Mouse (Mus musculus): ENCODE data around the gene Snn. TPM values are rescaled to one million over a fixed set of nuclear protein-coding genes. Genes with fewer than 3 reads are reported as not detected.

Gene Snn
- polyA plus RNA-seq, 1 experiment = 129 TPM

GRCm38 (mm10) chr16:11046437-11046836 is 14.3 kb upstream of the Snn start:
- H3K27me3 ChIP-seq (ENCODE audit: control insufficient read depth, insufficient read depth, low read length) = no peaks in the 10 kb centered on the region
- no peaks in the 10 kb centered on the region; the same call in 1 of the 2 replicates for H3K4me1 ChIP-seq (ENCODE audit: control insufficient read depth, insufficient read depth, insufficient read length)
- H3K27ac ChIP-seq (ENCODE audit: insufficient read depth, low read length) = no peak overlapping the region
- 92% methylated on average over 7 of the region's 7 CpGs for WGBS
- peaks cover 5% of the 10 kb centered on the region for H3K36me3 ChIP-seq (ENCODE audit: control insufficient read depth, insufficient read depth, low read length)
- H3K4me3 ChIP-seq (ENCODE audit: extremely low read depth, insufficient read depth, insufficient read length) = no peak overlapping the region
- DNase-seq (ENCODE audit: low read depth in 1 of 2, low spot score in 2 of 2) = no peak
- TF ChIP-seq CTCF (IDR thresholded peaks at IDR 0.05; ENCODE audit: extremely low read depth, insufficient read depth, insufficient read length, insufficient replicate concordance) = no peak
- TF ChIP-seq POLR2A (IDR thresholded peaks at IDR 0.05; ENCODE audit: low read depth, low read length) = no peak

GRCm38 (mm10) chr16:11047130-11047529 is 13.6 kb upstream of the Snn start:
- no peak for DNase-seq (ENCODE audit: low read depth in 1 of 2, low spot score in 2 of 2)

DNA sequence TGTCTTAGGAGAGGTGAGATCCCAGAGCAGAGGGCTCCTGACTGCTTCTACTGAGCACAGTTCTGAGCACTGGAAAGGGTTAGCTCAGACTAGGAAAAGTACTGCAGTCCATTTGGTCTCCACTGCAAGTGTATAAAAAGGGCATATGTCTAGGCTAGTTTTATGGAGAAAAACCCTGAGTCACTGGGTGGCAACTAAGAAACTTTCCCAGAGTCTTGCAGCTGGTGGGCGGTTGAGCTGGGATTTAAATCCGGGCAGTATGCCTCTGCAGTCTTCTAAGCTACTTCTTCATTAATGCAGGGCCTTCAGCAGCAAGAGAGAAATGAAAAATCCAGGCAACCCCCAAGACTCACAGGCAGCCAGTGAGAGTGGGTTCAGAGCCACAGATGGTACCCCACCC is 10.5 kb upstream of the Snn start:
- DNase-seq (ENCODE audit: low read depth in 1 of 2, low spot score in 2 of 2) = no peak
- Histone ChIP-seq H3K27ac (ENCODE audit: insufficient read depth, low read length) (no peak overlapping the region), H3K4me1 (ENCODE audit: control insufficient read depth, insufficient read depth, insufficient read length) (peaks cover 4% of the 10 kb centered on the region; the same call in 1 of the 2 replicates), H3K36me3 (ENCODE audit: control insufficient read depth, insufficient read depth, low read length) (peaks cover 5% of the 10 kb centered on the region), H3K27me3 (ENCODE audit: control insufficient read depth, insufficient read depth, low read length) (no peaks in the 10 kb centered on the region), H3K4me3 (ENCODE audit: extremely low read depth, insufficient read depth, insufficient read length) (no peak overlapping the region)
- TF ChIP-seq POLR2A (IDR thresholded peaks at IDR 0.05; ENCODE audit: low read depth, low read length) (no peak), CTCF (IDR thresholded peaks at IDR 0.05; ENCODE audit: extremely low read depth, insufficient read depth, insufficient read length, insufficient replicate concordance) (no peak)
- WGBS = 84% methylated on average over 2 of the region's 2 CpGs

More at GRCm38 (mm10) chr16:11047130-11047529, 13.6 kb upstream of the Snn start:
- 64% methylated on average over 7 of the region's 7 CpGs for WGBS
- H3K27me3 ChIP-seq (ENCODE audit: control insufficient read depth, insufficient read depth, low read length) = no peaks in the 10 kb centered on the region
- TF ChIP-seq POLR2A (IDR thresholded peaks at IDR 0.05; ENCODE audit: low read depth, low read length) = no peak
- no peak for TF ChIP-seq CTCF (IDR thresholded peaks at IDR 0.05; ENCODE audit: extremely low read depth, insufficient read depth, insufficient read length, insufficient replicate concordance)
- H3K4me1 ChIP-seq (ENCODE audit: control insufficient read depth, insufficient read depth, insufficient read length) = no peaks in the 10 kb centered on the region; the same call in 1 of the 2 replicates
- no peak overlapping the region for H3K4me3 ChIP-seq (ENCODE audit: extremely low read depth, insufficient read depth, insufficient read length)
- H3K36me3 ChIP-seq (ENCODE audit: control insufficient read depth, insufficient read depth, low read length) = peaks cover 5% of the 10 kb centered on the region
- H3K27ac ChIP-seq (ENCODE audit: insufficient read depth, low read length) = no peak overlapping the region

DNA sequence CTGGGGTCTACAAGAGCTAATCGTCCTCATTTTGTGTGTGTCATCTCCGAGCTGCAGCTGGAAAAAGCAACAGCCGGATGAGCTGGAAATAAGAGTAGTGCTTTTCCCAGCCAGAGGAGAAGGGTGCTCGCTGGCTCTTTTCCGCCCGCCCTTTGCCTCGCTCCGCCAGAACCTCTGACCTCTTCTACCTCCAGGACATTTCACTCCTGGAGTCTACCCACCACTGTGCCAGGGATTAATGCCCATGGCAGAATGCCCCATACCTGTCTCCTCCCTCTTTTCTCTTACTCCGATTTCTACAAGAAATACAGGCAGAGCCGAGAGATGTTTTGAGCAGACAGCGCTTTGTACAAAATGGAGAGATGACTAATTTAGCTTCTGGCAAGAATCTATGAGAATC is 9.6 kb upstream of the Snn start:
- no peak for DNase-seq (ENCODE audit: low read depth in 1 of 2, low spot score in 2 of 2)
- Histone ChIP-seq H3K4me3 (ENCODE audit: extremely low read depth, insufficient read depth, insufficient read length) (no peak overlapping the region), H3K4me1 (ENCODE audit: control insufficient read depth, insufficient read depth, insufficient read length) (peaks cover 5% of the 10 kb centered on the region; the same call in 1 of the 2 replicates), H3K36me3 (ENCODE audit: control insufficient read depth, insufficient read depth, low read length) (peaks cover 5% of the 10 kb centered on the region), H3K27me3 (ENCODE audit: control insufficient read depth, insufficient read depth, low read length) (no peaks in the 10 kb centered on the region), H3K27ac (ENCODE audit: insufficient read depth, low read length) (no peak overlapping the region)
- no peak for TF ChIP-seq POLR2A (IDR thresholded peaks at IDR 0.05; ENCODE audit: low read depth, low read length)
- TF ChIP-seq CTCF (IDR thresholded peaks at IDR 0.05; ENCODE audit: extremely low read depth, insufficient read depth, insufficient read length, insufficient replicate concordance) = no peak
- WGBS = 92% methylated on average over 11 of the region's 11 CpGs

- Histone ChIP-seq H3K4me3 (ENCODE audit: extremely low read depth, insufficient read depth, insufficient read length) (no peak overlapping the region), H3K27ac (ENCODE audit: insufficient read depth, low read length) (no peak overlapping the region), H3K27me3 (ENCODE audit: control insufficient read depth, insufficient read depth, low read length) (no peaks in the 10 kb centered on the region), H3K4me1 (ENCODE audit: control insufficient read depth, insufficient read depth, insufficient read length) (peaks cover 11% of the 10 kb centered on the region; the same call in 1 of the 2 replicates), H3K36me3 (ENCODE audit: control insufficient read depth, insufficient read depth, low read length) (0 out of 2 replicates have a peak, but pooled peaks cover 1% of the 10 kb centered on the region)
- TF ChIP-seq POLR2A (IDR thresholded peaks at IDR 0.05; ENCODE audit: low read depth, low read length) = no peak
- TF ChIP-seq CTCF (IDR thresholded peaks at IDR 0.05; ENCODE audit: extremely low read depth, insufficient read depth, insufficient read length, insufficient replicate concordance) = no peak
- DNase-seq (ENCODE audit: low read depth in 1 of 2, low spot score in 2 of 2) = no peak
- WGBS = 51% methylated on average over 6 of the region's 6 CpGs
These were observed 6.3 kb upstream of the Snn start for GRCm38 (mm10) chr16:11054409-11054808.

- H3K4me3 ChIP-seq (ENCODE audit: extremely low read depth, insufficient read depth, insufficient read length) = no peak overlapping the region
- 0 out of 2 replicates have a peak, but pooled peaks cover 1% of the 10 kb centered on the region for H3K36me3 ChIP-seq (ENCODE audit: control insufficient read depth, insufficient read depth, low read length)
- DNase-seq (ENCODE audit: low read depth in 1 of 2, low spot score in 2 of 2) = no peak
- peaks cover 11% of the 10 kb centered on the region; the same call in 1 of the 2 replicates for H3K4me1 ChIP-seq (ENCODE audit: control insufficient read depth, insufficient read depth, insufficient read length)
- 55% methylated on average over 6 of the region's 6 CpGs for WGBS
- H3K27ac ChIP-seq (ENCODE audit: insufficient read depth, low read length) = no peak overlapping the region
- no peaks in the 10 kb centered on the region for H3K27me3 ChIP-seq (ENCODE audit: control insufficient read depth, insufficient read depth, low read length)
- TF ChIP-seq POLR2A (IDR thresholded peaks at IDR 0.05; ENCODE audit: low read depth, low read length) (no peak), CTCF (IDR thresholded peaks at IDR 0.05; ENCODE audit: extremely low read depth, insufficient read depth, insufficient read length, insufficient replicate concordance) (no peak)
These were observed 5.9 kb upstream of the Snn start for GRCm38 (mm10) chr16:11054871-11055270.

GRCm38 (mm10) chr16:11055916-11056315 is 4.8 kb upstream of the Snn start:
- TF ChIP-seq POLR2A (IDR thresholded peaks at IDR 0.05; ENCODE audit: low read depth, low read length) = no peak
- no peak for TF ChIP-seq CTCF (IDR thresholded peaks at IDR 0.05; ENCODE audit: extremely low read depth, insufficient read depth, insufficient read length, insufficient replicate concordance)
- DNase-seq (ENCODE audit: low read depth in 1 of 2, low spot score in 2 of 2) = no peak
- Histone ChIP-seq H3K27me3 (ENCODE audit: control insufficient read depth, insufficient read depth, low read length) (no peaks in the 10 kb centered on the region), H3K4me3 (ENCODE audit: extremely low read depth, insufficient read depth, insufficient read length) (no peak overlapping the region), H3K27ac (ENCODE audit: insufficient read depth, low read length) (no peak overlapping the region), H3K4me1 (ENCODE audit: control insufficient read depth, insufficient read depth, insufficient read length) (peaks cover 11% of the 10 kb centered on the region; the same call in 1 of the 2 replicates), H3K36me3 (ENCODE audit: control insufficient read depth, insufficient read depth, low read length) (0 out of 2 replicates have a peak, but pooled peaks cover 1% of the 10 kb centered on the region)
- 89% methylated on average over 5 of the region's 5 CpGs for WGBS
